Mouse (Mus musculus) heart, postnatal 4 days (tissue): ENCODE measurements at regions not wholly inside any gene's neighbourhood (a gene's known extent, or its start where the extent isn't known, plus 50 kb on each side); places are given as distances from the start of the nearest gene placed in this dataset.

Experiments
- DNase-seq: peaks from one replicate; pipeline ENCODE4 v3.0.0; 2021

DNA sequence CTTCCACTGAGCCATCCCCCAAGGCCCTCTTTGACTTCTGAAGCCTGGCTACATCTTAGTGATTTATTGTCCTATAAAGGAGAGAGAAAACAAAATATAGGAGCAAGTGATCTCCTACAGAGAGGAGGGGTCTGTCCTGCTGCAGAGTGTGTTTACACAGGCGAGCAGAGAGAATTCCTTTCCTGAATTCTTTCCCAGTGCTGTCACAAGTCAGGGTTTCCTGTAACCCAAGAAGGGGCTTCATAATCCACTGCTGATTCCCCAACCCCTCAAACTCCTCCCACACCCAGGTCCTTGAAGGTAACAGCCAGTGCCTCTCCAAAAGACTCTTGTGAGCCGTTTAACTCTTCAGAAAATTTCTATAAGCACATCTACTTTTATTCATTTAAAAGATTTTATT is 66.8 kb upstream of the Tpm1 start:
- DNase-seq, result no peak

DNA sequence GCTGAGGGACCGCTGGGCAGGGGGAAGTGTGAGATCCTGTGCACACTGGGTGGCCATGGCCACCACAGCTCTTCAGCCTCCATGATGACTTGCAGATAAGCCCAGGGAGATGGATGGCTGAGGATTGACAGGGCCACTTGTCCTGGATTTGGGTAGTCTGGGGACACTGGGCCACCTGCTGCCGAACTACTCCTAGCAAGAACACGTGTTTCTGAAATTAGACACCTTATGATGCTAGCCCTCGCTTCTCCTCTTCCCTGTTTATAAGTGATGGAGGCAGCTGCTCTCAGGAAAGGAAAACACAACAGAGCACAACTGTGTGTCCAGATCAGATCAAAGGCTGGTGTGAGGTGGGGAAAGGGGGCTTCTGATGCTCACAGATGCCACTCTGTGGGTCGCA is 64.9 kb upstream of the Tpm1 start:
- no peak for DNase-seq

GRCm38 (mm10) chr9:67111836-67112584 is 62.8 kb upstream of the Tpm1 start:
- no peak for DNase-seq

- DNase-seq, result no peak
Measured at GRCm38 (mm10) chr9:67107938-67108337, 58.7 kb upstream of the Tpm1 start.

- peak; percentile 82 for DNase-seq
Measured at GRCm38 (mm10) chr9:67105867-67106266, 56.7 kb upstream of the Tpm1 start.

GRCm38 (mm10) chr9:67105216-67105615 is 56.0 kb upstream of the Tpm1 start:
- DNase-seq, result no peak

- DNase-seq, result no peak
Measured at GRCm38 (mm10) chr9:67104616-67105015, 55.4 kb upstream of the Tpm1 start.

GRCm38 (mm10) chr9:67102578-67102977 is 53.4 kb upstream of the Tpm1 start:
- DNase-seq, result no peak

DNA sequence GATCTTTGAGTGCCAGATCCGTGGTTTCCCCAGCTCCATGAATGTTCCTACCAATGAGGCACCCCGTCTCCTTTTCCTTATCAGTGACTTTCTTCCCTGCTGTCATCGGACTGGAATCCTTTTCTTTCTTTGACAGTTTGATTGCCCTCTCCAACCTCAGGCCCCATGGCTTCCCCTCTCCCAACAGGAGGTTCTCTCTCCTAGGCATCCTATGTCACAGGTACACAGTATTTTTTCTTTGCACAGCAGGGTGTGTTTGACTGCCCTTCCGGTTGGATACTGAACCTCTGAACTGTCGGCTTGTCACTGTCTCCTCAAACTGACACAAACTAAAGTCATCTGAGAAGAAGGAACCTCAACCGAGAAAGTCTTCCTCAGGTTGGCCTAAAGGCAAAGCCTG is 50.3 kb upstream of the Tpm1 start:
- no peak for DNase-seq
